Mouse (Mus musculus): ENCODE data around the gene Pkd2. TPM values are rescaled to one million over a fixed set of nuclear protein-coding genes. Genes with fewer than 3 reads are reported as not detected.

Pkd2 gene
- total and polyA plus RNA-seq, 3 experiments: not detected

- TF ChIP-seq MYC (IDR thresholded peaks at IDR 0.05; ENCODE audit: low read depth, low read length) (no peak), POLR2AphosphoS5 (IDR thresholded peaks at IDR 0.05; ENCODE audit: borderline replicate concordance, low read depth, low read length) (no peak), TAL1 (IDR thresholded peaks at IDR 0.05; ENCODE audit: low read length) (no peak), RCOR1 (IDR thresholded peaks at IDR 0.05; ENCODE audit: low read depth, low read length) (no peak), MEF2A (IDR thresholded peaks at IDR 0.05; ENCODE audit: extremely low read depth, insufficient replicate concordance, low read depth, low read length, poor library complexity, severe bottlenecking) (no peak), TBP (IDR thresholded peaks at IDR 0.05; ENCODE audit: low read depth, low read length) (no peak), GATA1 (IDR thresholded peaks at IDR 0.05; ENCODE audit: low read depth, low read length) (no peak), ELF1 (IDR thresholded peaks at IDR 0.05; ENCODE audit: low read depth, low read length) (no peak), MYB (IDR thresholded peaks at IDR 0.05; ENCODE audit: low read depth, low read length) (no peak), CTCF (IDR thresholded peaks at IDR 0.05 in 2 of 3, conservative IDR thresholded peaks at IDR 0.05 in 1 of 3; ENCODE audit: control insufficient read depth in 1 of 3, insufficient read depth in 1 of 3, low read depth in 2 of 3, low read length in 3 of 3, poor library complexity in 1 of 3, severe bottlenecking in 1 of 3) (no peak), JUND (IDR thresholded peaks at IDR 0.05; ENCODE audit: low read depth, low read length) (no peak), ZNF384 (IDR thresholded peaks at IDR 0.05; ENCODE audit: low read depth, low read length) (no peak), NRF1 (IDR thresholded peaks at IDR 0.05; ENCODE audit: insufficient read depth, low read depth, low read length, poor library complexity, severe bottlenecking) (no peak)
- Histone ChIP-seq H3K9ac (ENCODE audit: control insufficient read depth, low read depth, low read length, poor library complexity, severe bottlenecking) (no peak overlapping the region), H3K79me2 (ENCODE audit: control insufficient read depth, insufficient read depth, low read length, poor library complexity) (no peaks in the 10 kb centered on the region), H3K4me3 (ENCODE audit: control insufficient read depth in 1 of 2, insufficient read depth in 1 of 2, low read depth in 2 of 2, low read length in 2 of 2) (no peak overlapping the region), H3K36me3 (ENCODE audit: control insufficient read depth in 1 of 2, insufficient read depth in 2 of 2, low read length in 2 of 2) (no peaks in the 10 kb centered on the region), H3K4me1 (ENCODE audit: control insufficient read depth in 1 of 2, insufficient read depth in 2 of 2, low read length in 2 of 2) (no peaks in the 10 kb centered on the region), H3K27me3 (ENCODE audit: control insufficient read depth in 1 of 2, insufficient read depth in 2 of 2, low read length in 2 of 2) (no peaks in the 10 kb centered on the region), H3K27ac (ENCODE audit: control insufficient read depth, low read depth, low read length) (no peak overlapping the region), H3K9me3 (replicated peaks; ENCODE audit: insufficient read depth, low read length) (no peaks in the 10 kb centered on the region)
- no peak for DNase-seq (ENCODE audit: low read depth, low spot score)
These were observed 9.3 kb downstream of the Pkd2 start for GRCm38 (mm10) chr5:104468586-104468985.

DNA sequence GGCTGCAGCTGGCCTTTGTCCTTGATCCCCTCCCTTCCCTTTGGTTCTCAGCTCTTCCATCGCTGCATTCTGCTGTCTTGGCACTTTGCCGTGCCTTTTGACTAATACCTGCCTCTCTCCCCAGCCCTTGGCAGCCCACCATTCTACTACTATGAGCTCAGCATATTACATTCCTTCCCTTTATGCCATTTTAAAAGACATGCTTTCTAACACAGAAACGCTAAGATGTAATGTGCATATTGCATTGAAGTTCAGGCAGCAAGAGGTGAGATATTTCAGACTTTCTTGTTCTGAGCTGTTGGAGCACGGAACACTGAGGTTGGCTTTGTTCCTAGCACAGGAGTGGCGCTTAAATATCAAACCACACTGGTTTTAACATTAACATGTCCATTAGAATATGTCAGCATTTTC lies 11.7 kb downstream of the Pkd2 start:
- Histone ChIP-seq H3K79me2 (ENCODE audit: control insufficient read depth, insufficient read depth, low read length, poor library complexity) (no peaks in the 10 kb centered on the region), H3K4me1 (ENCODE audit: control insufficient read depth in 1 of 2, insufficient read depth in 2 of 2, low read length in 2 of 2) (no peaks in the 10 kb centered on the region), H3K4me3 (ENCODE audit: control insufficient read depth in 1 of 2, insufficient read depth in 1 of 2, low read depth in 2 of 2, low read length in 2 of 2) (no peak overlapping the region), H3K9me3 (replicated peaks; ENCODE audit: insufficient read depth, low read length) (no peaks in the 10 kb centered on the region), H3K27ac (ENCODE audit: control insufficient read depth, low read depth, low read length) (no peak overlapping the region), H3K27me3 (ENCODE audit: control insufficient read depth in 1 of 2, insufficient read depth in 2 of 2, low read length in 2 of 2) (no peaks in the 10 kb centered on the region), H3K9ac (ENCODE audit: control insufficient read depth, low read depth, low read length, poor library complexity, severe bottlenecking) (no peak overlapping the region), H3K36me3 (ENCODE audit: control insufficient read depth in 1 of 2, insufficient read depth in 2 of 2, low read length in 2 of 2) (no peaks in the 10 kb centered on the region)
- no peak for DNase-seq (ENCODE audit: low read depth, low spot score)
- TF ChIP-seq NRF1 (IDR thresholded peaks at IDR 0.05; ENCODE audit: insufficient read depth, low read depth, low read length, poor library complexity, severe bottlenecking): no peak
- TF ChIP-seq POLR2A (IDR thresholded peaks at IDR 0.05; ENCODE audit: control insufficient read depth in 1 of 2, insufficient read depth in 1 of 2, low read depth in 1 of 2, low read length in 2 of 2, poor library complexity in 1 of 2): no peak
- no peak for TF ChIP-seq TAL1 (IDR thresholded peaks at IDR 0.05; ENCODE audit: low read length)
- no peak for TF ChIP-seq MYC (IDR thresholded peaks at IDR 0.05; ENCODE audit: low read depth, low read length)
- TF ChIP-seq E2F4 (IDR thresholded peaks at IDR 0.05; ENCODE audit: borderline replicate concordance, low read depth, low read length): no peak
- TF ChIP-seq KAT2A (conservative IDR thresholded peaks at IDR 0.05; ENCODE audit: low read depth, low read length): no peak
- no peak for TF ChIP-seq GABPA (IDR thresholded peaks at IDR 0.05; ENCODE audit: low read depth, low read length)
- TF ChIP-seq UBTF (IDR thresholded peaks at IDR 0.05; ENCODE audit: borderline replicate concordance, insufficient read depth, low read depth, low read length): no peak
- TF ChIP-seq POLR2AphosphoS5 (IDR thresholded peaks at IDR 0.05; ENCODE audit: borderline replicate concordance, low read depth, low read length): no peak
- no peak for TF ChIP-seq ZKSCAN1 (IDR thresholded peaks at IDR 0.05; ENCODE audit: low read depth, low read length)
- no peak for TF ChIP-seq HCFC1 (IDR thresholded peaks at IDR 0.05; ENCODE audit: low read depth, low read length)
- no peak for TF ChIP-seq SMC3 (IDR thresholded peaks at IDR 0.05; ENCODE audit: low read depth, low read length)
- no peak for TF ChIP-seq MAX (IDR thresholded peaks at IDR 0.05; ENCODE audit: low read length)
- no peak for TF ChIP-seq POLR2AphosphoS2 (IDR thresholded peaks at IDR 0.05; ENCODE audit: low read length)
- no peak for TF ChIP-seq MYB (IDR thresholded peaks at IDR 0.05; ENCODE audit: low read depth, low read length)
- no peak for TF ChIP-seq ZC3H11A (IDR thresholded peaks at IDR 0.05; ENCODE audit: low read depth, low read length)
